Mouse (Mus musculus) kidney, postnatal 25 days (tissue): ENCODE results near the gene Tacc3.

Experiments used
- DNase-seq, 2 experiments: peaks; one replicate each; pipeline ENCODE4 v3.0.0; 2021; ENCODE audit warnings: mixed read lengths in 2 of 2

The Tacc3 gene

GRCm38 (mm10) chr5:33694848-33695717 is 37.2 kb downstream of the Tacc3 start:
- peak; percentile 25 to 64 for DNase-seq

DNA sequence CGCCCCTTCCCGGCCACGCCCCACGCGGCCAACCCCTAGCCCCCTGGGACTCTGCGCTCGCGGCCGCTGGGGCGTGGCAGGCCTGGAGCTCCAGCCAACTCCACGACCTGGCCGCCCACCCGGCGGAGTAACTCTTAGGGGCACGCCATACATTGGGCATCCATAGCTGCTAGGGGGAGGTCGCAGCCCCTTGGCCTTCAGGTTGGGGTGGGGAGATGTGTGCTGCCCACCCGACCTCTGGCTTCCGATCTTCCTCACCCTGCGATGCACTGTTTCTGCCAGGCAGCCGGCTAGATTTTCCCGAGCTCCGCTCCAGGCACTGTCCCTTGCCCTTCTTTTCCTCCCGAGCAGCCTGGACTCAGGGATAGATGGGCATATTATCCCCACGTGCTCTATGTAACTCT is 37.8 kb downstream of the Tacc3 start:
- DNase-seq: peak in 1 of 2 experiments; percentile 56

GRCm38 (mm10) chr5:33696430-33696829 is 38.5 kb downstream of the Tacc3 start:
- DNase-seq: no peak

DNA sequence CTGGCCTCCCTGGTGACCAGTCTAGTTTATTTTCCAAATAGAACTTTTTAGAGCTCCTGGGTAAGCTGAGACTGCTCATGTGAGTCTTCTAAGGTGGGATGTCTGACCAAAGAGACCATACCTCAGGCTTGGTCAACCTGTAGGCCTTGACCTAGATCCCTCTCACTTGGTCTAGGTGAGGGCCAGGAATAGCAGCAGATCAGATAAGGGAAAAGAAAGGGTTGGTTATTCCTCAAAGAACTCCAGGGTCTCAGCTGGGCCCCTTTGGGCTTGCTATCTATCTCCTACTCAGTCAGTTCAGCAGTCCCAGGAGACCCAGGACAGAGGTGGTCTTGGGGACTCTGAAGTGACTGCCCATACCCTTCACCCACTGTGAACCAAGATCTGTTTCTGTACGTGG is 39.6 kb downstream of the Tacc3 start:
- no peak for DNase-seq

GRCm38 (mm10) chr5:33697947-33698512 is 40.1 kb downstream of the Tacc3 start:
- no peak for DNase-seq

DNA sequence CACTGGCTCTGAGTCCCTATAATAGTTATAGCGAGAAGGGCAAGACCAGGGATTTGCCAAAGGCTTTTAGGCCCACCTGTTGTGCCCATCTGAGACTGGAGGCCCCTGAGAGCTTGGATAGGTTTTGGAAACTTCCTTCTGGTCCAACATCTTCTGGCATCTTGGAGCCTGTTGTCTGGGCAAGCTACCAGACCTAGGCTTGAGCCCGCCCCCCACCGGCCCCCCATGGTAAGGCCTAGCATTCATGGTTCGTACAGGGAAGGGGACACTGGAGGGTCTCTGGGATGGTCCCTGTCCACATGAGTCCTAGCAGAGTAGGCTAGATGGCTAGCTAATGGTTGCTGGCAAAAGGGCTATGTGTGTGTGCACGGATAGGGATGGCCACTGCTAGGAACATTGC is 40.7 kb downstream of the Tacc3 start:
- DNase-seq: no peak

DNA sequence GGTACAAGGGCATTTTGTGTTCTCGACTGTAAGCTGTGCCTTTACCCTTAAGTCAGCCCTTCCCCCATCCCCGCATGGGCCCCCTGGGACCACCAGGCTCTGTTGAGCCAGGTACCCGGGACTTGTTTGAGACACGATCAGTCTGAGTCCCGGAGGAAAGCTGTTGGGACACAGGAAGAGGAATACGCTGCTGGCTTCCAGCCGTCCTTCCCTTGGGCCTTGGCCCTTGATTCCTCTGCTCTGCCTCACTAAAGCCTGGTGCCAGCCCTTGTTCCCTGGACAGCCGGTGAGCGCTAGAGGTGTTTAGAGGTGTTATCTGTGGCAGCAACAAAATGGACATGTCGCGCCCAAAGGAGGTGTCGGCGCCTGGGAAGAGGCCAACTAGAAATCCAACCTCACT is 42.1 kb downstream of the Tacc3 start:
- no peak for DNase-seq

- peak; percentile 37 to 61 for DNase-seq
These were observed 43.9 kb downstream of the Tacc3 start for GRCm38 (mm10) chr5:33701832-33702231.

GRCm38 (mm10) chr5:33703999-33704398 is 46.1 kb downstream of the Tacc3 start:
- DNase-seq: no peak

DNA sequence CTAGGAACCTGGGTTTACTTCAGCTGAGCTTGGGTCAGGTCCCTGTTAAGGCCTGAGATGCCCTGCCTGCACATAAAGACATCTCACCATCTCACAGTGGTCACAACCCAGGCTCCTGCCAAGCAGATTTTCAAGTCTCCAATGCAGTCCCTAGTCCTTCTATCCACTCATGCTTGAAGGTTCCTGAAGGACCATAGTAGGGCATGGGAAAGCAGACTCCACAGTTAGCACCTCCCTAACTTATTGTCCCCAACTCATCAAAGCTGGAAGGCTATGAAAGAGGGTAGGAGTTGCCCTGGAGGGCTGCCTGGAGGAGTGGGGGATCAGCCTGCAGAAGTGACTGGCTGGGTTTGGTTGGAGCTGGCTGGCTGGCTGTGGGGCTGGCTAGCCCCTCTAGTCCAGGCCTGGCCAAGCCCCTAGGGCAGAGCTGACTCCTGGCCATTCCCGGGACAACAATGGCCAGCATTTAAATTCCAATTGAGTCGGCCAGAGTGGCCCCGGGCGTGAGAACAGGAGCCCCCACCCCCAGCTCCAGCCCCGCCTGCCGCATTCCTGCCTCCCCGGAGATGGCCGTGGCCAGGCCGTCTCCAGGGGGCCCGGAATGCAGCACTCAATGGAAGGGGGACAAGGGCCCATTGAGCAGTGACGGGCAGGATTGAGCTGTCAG is 47.1 kb downstream of the Tacc3 start:
- DNase-seq: no peak

GRCm38 (mm10) chr5:33705612-33706349 is 47.9 kb downstream of the Tacc3 start:
- no peak for DNase-seq

DNA sequence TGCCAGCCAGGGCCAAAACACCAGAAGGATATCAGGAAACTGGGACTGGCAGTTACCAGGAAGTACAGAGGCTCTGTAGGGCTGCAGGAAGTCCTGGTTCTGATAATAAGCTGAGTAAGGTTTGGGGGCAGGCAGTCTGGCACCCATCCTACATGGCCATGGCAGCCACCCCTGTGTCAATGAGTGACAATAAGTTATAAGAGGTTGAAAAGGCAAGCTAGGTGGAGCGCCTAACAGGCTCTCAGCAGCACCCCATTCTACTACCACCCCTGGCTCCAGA is 48.4 kb downstream of the Tacc3 start:
- DNase-seq: no peak

GRCm38 (mm10) chr5:33707163-33707562 is 49.2 kb downstream of the Tacc3 start:
- no peak for DNase-seq

DNA sequence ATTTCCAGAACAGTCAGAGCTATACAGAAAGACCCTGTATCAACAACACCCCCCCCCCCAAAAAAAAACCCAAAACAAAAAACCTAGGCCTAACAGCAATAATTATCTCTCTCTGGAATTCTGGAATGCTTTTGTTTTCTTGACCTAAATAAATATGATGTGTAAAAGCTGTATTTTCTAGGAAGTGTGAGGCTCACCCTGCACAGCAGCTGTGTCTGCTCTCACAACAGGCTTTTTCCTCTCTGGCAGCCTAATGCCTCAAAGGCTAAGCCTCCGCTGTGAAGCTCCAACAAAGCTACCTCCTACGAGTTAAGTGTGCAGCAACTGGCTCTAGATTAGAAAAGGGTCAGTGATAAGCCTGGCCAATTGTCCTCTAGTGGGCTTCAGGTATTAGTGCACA is 51.1 kb downstream of the Tacc3 start:
- no peak for DNase-seq

GRCm38 (mm10) chr5:33712550-33712949 is 54.6 kb downstream of the Tacc3 start:
- DNase-seq: no peak

DNA sequence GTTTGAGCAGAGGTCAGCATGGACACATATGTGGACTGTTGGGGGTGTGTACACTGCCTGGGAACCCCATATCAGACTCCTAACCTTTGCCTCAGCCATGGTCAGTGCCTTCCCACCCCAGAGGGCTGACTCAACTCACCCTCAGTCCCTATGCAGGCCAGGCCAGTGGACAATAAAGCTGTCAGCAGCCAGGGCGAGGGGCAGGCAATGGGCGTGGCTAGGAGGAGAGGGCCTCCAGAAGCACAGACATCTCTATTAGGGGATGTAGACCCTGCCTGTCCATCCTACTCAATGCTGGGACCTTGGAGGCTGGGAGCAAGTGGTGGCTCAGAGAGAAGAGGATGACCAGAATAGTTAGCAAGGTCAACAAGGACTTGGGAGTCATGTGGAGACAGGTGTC is 57.3 kb downstream of the Tacc3 start:
- peak in 1 of 2 experiments; percentile 29 for DNase-seq

GRCm38 (mm10) chr5:33716467-33716866 is 58.5 kb downstream of the Tacc3 start:
- DNase-seq: peak in 1 of 2 experiments; percentile 33

- no peak for DNase-seq
These were observed 60.5 kb downstream of the Tacc3 start for GRCm38 (mm10) chr5:33718460-33718859.

GRCm38 (mm10) chr5:33720852-33721490 is 63.0 kb downstream of the Tacc3 start:
- no peak for DNase-seq

DNA sequence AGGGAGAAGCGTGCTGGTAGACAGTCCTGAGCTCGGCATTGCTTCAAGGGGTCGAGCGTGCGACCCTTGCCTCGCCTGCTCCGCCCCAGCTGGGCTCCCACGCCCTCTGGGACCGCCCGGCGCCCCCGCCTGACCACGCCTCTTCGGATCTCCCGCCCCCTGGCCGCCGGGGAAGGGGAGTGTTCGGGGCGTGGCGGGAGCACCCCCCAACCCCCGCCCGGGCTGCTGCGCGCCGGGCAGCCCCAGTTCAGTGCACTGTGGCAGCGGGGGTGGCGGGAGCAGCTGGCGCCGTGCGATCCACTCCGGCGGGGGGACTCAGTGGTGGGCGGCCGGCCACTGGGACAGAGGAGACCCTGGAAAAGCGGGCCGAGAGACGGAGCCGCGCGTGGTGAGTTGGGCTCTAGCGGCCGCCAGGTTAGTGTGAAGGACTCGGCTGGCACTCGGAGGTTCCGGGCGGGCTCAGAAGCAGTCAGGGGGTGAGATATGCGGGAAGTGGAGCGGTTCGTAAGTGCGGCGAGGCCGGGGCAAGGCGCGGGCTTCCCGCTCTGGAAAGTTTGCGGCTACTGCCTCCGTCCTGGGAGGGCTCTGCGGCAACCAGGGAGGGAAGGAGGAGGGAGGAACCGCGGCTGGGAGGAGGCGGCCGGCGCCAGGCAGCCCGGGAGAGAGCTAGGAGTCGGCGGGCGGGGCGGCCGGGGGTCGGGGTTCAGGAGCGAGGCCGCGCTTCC is 63.8 kb downstream of the Tacc3 start, which contains the start of gene Fgfr3:
Fgfr3 (plus strand) TSS at position 134 of the 725 bp plus-strand sequence.
- peak; percentile 78 to 89 for DNase-seq

- no peak for DNase-seq
These were observed 64.5 kb downstream of the Tacc3 start for GRCm38 (mm10) chr5:33722266-33723018.
